Mouse (Mus musculus) kidney, postnatal 14 days (tissue): Measurements from ENCODE around the gene Atp2b1.
"Not testable (repeated sequence)": the region's sequence is repeated elsewhere in the genome, so short reads cannot be mapped to it uniquely, and the experiment has no call there.

Experiments used
- DNase-seq: peaks from one replicate; pipeline ENCODE4 v3.0.0; 2022; ENCODE audit warnings: mixed read lengths

Gene Atp2b1

GRCm38 (mm10) chr10:98967240-98967891 is 53.2 kb downstream of the Atp2b1 start:
- no peak for DNase-seq

- DNase-seq = no peak
These were observed 56.7 kb downstream of the Atp2b1 start for GRCm38 (mm10) chr10:98970917-98971316.

- no peak for DNase-seq
These were observed 58.2 kb downstream of the Atp2b1 start for GRCm38 (mm10) chr10:98972359-98972758.

- DNase-seq = no peak
These were observed 58.9 kb downstream of the Atp2b1 start for GRCm38 (mm10) chr10:98972912-98973605.

GRCm38 (mm10) chr10:98974645-98975044 is 60.4 kb downstream of the Atp2b1 start:
- DNase-seq = no peak

GRCm38 (mm10) chr10:98975611-98976010 is 61.4 kb downstream of the Atp2b1 start:
- no peak for DNase-seq

- no peak for DNase-seq
These were observed 62.8 kb downstream of the Atp2b1 start for GRCm38 (mm10) chr10:98976877-98977494.

- no peak for DNase-seq
These were observed 64.6 kb downstream of the Atp2b1 start for GRCm38 (mm10) chr10:98978766-98979165.

GRCm38 (mm10) chr10:98979296-98979695 is 65.1 kb downstream of the Atp2b1 start:
- no peak for DNase-seq

- DNase-seq = no peak
These were observed 65.7 kb downstream of the Atp2b1 start for GRCm38 (mm10) chr10:98979951-98980350.

- no peak for DNase-seq
These were observed 77.8 kb downstream of the Atp2b1 start for GRCm38 (mm10) chr10:98991964-98992363.

GRCm38 (mm10) chr10:98993186-98993585 is 79.0 kb downstream of the Atp2b1 start:
- DNase-seq = no peak

GRCm38 (mm10) chr10:98995016-98995747 is 81.0 kb downstream of the Atp2b1 start:
- not testable (repeated sequence) for DNase-seq

- no peak for DNase-seq
These were observed 90.7 kb downstream of the Atp2b1 start for GRCm38 (mm10) chr10:99004866-99005265.

- DNase-seq = no peak
These were observed 96.9 kb downstream of the Atp2b1 start for GRCm38 (mm10) chr10:99011084-99011483.

GRCm38 (mm10) chr10:99012086-99012485 is 97.9 kb downstream of the Atp2b1 start:
- no peak for DNase-seq

GRCm38 (mm10) chr10:99014737-99015136 is 100.5 kb downstream of the Atp2b1 start:
- DNase-seq = no peak

- no peak for DNase-seq
These were observed 102.8 kb downstream of the Atp2b1 start for GRCm38 (mm10) chr10:99016996-99017395.

- no peak for DNase-seq
These were observed 113.3 kb downstream of the Atp2b1 start for GRCm38 (mm10) chr10:99027462-99027861.

- no peak for DNase-seq
These were observed 115.6 kb downstream of the Atp2b1 start for GRCm38 (mm10) chr10:99029844-99030243.

GRCm38 (mm10) chr10:99033830-99034828 is 119.9 kb downstream of the Atp2b1 start:
- no peak for DNase-seq
